Mouse (Mus musculus) urinary bladder, postnatal 14 days (tissue): Measurements from ENCODE around the gene Jmjd8.
"Not testable (repeated sequence)": the region's sequence is repeated elsewhere in the genome, so short reads cannot be mapped to it uniquely, and the experiment has no call there.

ENCODE experiments used
- DNase-seq: peaks from one replicate; pipeline ENCODE4 v3.0.0; 2021; ENCODE audit warnings: low spot score

Gene Jmjd8

GRCm38 (mm10) chr17:25828712-25829557, at the start of gene Jmjd8:
TSS of gene Jmjd8 (plus strand) at chr17:25828867.
- DNase-seq = peak; percentile 74

GRCm38 (mm10) chr17:25781339-25781738, 47.3 kb upstream of the Jmjd8 start:
- DNase-seq = no peak

GRCm38 (mm10) chr17:25783086-25783485, 45.6 kb upstream of the Jmjd8 start:
- DNase-seq = no peak

GRCm38 (mm10) chr17:25783861-25784574, 44.6 kb upstream of the Jmjd8 start:
- no peak for DNase-seq

- DNase-seq = peak; percentile 97
Observed at GRCm38 (mm10) chr17:25785281-25785745, 43.4 kb upstream of the Jmjd8 start, which contains the start of gene Haghl. TSS of gene Haghl (minus strand) at chr17:25785673.

GRCm38 (mm10) chr17:25786280-25786679, 42.4 kb upstream of the Jmjd8 start, which contains the start of gene Ccdc78:
TSS of gene Ccdc78 (plus strand) at chr17:25786580.
- no peak for DNase-seq

GRCm38 (mm10) chr17:25786781-25787504, 41.7 kb upstream of the Jmjd8 start:
- DNase-seq = no peak

- DNase-seq = no peak
Observed at GRCm38 (mm10) chr17:25791320-25791842, 37.3 kb upstream of the Jmjd8 start.

GRCm38 (mm10) chr17:25791843-25792527, 36.7 kb upstream of the Jmjd8 start:
- DNase-seq = peak; percentile 83

GRCm38 (mm10) chr17:25792615-25793014, 36.1 kb upstream of the Jmjd8 start, which contains the start of gene Fam173a:
TSS of gene Fam173a (minus strand) at chr17:25792901.
- DNase-seq = peak; percentile 73

- DNase-seq = no peak
Observed at GRCm38 (mm10) chr17:25794197-25794596, 34.5 kb upstream of the Jmjd8 start.

GRCm38 (mm10) chr17:25794998-25795397, 33.7 kb upstream of the Jmjd8 start:
- no peak for DNase-seq

GRCm38 (mm10) chr17:25795609-25796092, 33.0 kb upstream of the Jmjd8 start, which contains the start of gene AC134908.4:
TSS of gene AC134908.4 (minus strand) at chr17:25795659.
- DNase-seq = no peak

GRCm38 (mm10) chr17:25796211-25796771, 32.4 kb upstream of the Jmjd8 start:
- DNase-seq = no peak

- DNase-seq = peak; percentile 85
Observed at GRCm38 (mm10) chr17:25796951-25797369, 31.7 kb upstream of the Jmjd8 start, which contains the start of gene Metrn. TSS of gene Metrn (minus strand) at chr17:25797136.

- DNase-seq = peak; percentile 62
Observed at GRCm38 (mm10) chr17:25801029-25801428, 27.6 kb upstream of the Jmjd8 start.

GRCm38 (mm10) chr17:25802825-25803517, 25.7 kb upstream of the Jmjd8 start:
- no peak for DNase-seq

- no peak for DNase-seq
Observed at GRCm38 (mm10) chr17:25806507-25806906, 22.2 kb upstream of the Jmjd8 start.

- DNase-seq = not testable (repeated sequence)
Observed at GRCm38 (mm10) chr17:25807452-25807851, 21.2 kb upstream of the Jmjd8 start.

GRCm38 (mm10) chr17:25808028-25808427, 20.6 kb upstream of the Jmjd8 start:
- no peak for DNase-seq
